Mouse (Mus musculus): ENCODE data around the gene Arid5b.

Arid5b gene

DNA sequence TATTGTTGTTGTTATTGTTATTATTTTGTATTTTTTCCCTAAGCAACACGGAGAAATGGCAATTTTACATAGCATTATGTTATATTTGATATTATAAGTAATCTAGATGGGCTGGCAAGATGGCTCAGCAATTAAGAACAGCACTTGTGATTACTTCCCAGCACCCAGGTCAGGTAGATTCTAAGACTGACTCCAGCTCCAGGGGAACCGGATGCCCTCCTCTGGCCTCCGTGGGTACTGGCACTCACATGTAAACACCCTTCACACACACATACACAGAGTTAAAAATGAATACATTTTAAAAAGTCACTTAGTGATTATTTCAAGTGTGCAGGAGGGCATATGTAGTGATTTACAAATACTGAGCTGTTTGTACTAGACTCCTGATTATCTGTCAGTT lies 190.8 kb downstream of the Arid5b start:
- DNase-seq (ENCODE audit: low spot score): no peak

DNA sequence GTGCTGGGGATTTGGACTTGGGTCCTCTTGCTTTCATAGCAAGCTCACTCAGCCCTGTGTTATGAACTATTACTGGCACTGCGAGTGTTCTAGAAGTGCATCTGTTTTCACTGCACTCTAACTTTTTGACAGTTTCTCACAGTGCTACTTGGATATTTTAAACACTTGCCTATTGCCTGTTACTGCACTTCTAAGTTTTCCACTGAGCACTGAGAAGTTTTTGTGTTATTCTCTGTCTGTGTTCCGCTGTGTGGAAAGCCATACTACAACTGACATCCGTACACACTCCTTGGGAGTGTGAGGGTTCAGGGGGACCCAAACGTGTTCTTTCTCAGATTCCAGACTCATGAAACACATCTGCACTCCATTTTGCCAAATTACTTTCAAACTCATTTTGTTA lies 191.6 kb downstream of the Arid5b start:
- DNase-seq (ENCODE audit: low spot score): no peak

DNA sequence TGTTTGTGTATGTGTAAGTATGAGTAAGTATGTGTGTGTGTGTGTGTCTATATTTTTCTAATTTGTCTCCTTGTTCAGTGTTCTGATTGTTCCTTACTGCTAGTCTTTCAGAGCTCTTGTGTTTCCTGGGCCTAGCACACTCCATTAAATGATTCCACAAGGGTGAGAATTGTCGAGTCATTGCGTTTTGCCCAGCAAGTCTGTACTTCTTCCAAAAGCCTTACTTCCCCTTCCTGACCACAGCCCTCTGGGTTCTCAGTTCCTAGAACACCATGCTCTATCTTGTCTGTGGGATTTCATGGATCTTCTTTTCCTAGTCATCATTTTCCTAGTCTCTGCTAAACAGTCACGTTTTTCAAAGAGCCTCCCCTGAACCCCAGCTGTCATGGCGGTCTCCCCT lies 193.0 kb downstream of the Arid5b start:
- no peak for DNase-seq (ENCODE audit: low spot score)

DNA sequence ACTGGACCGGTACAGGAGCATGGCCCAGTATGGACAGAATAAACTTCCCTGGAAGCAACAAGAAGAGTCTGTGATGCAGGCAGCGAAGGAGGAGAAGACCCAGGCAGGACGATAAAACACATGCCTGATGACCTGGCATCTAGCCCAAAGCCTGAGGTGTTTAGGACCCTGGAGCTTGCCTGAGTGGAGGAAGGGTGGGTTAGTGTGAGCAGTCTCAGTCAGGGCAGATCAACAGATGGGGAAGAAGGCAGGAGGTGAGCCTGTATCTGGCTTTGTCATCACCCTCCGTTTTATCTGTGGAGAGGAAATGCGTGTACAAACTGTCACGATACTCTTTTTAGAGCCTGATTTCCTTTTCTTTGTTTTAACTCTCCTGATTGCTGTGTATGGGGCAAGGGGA lies 196.8 kb downstream of the Arid5b start:
- DNase-seq (ENCODE audit: low spot score): no peak

DNA sequence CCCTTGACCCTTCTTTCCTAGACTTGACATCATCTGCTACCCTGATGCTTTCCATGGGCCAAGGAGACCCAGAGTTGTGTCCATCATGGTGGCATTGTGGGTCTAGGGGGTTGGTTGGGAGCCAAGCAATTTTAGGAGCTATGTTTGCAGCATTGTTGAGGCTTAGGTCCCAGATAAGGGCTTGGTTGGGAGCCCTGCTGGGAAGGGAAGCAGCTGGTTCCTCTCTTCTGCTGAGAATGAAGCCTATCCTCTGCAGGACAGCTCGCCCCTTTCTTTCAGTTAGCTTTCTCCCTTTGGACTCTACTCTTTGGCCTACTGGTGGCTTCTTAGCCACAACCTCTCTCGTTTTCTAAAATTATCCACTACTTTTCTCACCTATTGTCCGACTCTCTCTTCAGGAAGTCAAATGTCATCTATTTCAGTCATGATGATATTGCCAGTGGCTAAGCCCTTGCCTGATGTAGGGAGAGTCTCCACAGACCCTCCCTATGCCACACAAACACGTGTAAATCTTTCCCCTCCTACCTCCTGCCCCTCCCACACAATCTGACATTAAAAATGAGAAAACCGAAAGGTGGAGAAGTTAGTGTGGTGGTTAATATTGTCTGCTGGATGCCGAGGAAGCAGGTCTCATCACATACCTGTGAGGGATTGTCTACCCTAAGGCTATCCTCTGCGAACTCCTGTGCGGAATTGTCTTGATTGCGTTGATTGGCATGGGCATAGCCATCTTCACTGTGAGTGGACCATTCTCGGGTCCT lies 198.4 kb downstream of the Arid5b start:
- no peak for DNase-seq (ENCODE audit: low spot score)

DNA sequence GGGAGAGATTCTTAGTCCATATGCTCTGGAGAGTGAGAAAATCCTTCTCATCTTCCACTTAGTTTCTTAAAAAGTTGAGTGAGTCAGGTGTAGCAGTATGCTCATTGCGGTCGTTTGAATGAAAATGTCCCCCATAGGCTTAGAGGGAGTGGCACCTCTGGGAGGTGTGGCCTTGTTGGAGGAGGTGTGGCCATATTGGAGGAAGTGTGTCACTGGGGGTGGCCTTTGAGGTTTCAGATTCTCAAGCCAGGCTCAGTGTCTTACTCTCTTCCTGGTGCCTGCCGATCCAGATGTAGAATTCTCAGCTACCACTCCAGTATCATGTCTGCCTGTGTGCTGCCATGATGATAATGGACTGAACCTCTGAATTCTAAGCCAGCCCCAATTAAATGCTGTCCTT lies 199.8 kb downstream of the Arid5b start:
- no peak for DNase-seq (ENCODE audit: low spot score)

DNA sequence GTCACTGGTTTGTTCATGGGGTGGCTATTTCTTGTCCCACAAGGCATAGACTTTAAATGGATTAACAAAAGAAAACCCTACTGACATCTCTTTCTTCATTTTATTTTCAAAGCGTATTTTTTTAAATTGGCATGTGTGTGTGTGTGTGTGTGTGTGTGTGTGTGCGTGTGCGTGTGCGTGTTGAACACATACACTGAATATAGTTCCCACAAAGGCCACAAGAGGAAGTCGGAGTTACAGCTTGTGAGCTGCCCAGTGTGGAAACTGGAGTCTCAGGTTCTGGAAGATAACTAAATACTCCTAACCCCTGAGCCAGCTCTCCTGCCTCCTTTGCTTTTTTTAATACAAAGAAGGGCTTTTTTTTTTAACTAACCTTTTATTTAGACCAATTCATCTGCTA lies 203.4 kb downstream of the Arid5b start:
- DNase-seq (ENCODE audit: low spot score): no peak

DNA sequence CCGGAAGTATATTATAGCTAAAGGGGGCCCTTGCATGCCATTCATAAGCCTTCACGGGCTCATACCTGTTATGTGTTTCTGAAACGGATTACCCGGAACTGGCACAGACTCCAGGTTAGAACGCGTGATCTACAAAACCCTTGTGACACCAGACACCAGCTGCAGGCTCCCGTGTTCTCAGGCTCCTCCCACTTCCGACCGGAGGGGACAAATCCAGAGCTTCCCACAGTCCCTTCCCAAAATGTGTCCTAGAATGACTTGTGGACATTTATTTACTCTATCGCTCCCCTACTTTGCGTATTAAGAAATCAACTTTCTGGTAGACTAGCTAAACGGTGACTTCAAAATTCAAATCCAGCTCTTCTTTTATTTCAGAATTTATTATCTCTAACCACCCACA lies 204.2 kb downstream of the Arid5b start:
- DNase-seq (ENCODE audit: low spot score): no peak

DNA sequence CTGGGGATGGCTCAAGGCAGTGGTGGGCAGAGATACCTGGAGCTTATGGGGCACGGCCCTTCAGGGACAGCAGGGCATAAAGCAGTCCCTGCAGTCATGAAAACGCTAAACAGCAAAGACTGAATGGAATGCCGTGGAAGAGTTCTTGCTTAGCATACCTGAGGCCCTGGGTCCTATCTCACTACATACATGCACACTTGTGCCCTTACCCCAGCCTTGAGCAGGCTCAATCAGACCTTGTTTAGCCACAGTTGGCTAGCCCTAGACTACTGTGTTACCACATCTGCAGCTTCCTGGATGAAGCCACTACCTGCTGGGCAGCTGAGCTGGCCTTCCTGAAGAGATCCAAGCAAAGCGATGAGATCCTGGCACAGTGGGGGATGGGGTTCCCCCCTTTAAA lies 205.9 kb downstream of the Arid5b start:
- no peak for DNase-seq (ENCODE audit: low spot score)

DNA sequence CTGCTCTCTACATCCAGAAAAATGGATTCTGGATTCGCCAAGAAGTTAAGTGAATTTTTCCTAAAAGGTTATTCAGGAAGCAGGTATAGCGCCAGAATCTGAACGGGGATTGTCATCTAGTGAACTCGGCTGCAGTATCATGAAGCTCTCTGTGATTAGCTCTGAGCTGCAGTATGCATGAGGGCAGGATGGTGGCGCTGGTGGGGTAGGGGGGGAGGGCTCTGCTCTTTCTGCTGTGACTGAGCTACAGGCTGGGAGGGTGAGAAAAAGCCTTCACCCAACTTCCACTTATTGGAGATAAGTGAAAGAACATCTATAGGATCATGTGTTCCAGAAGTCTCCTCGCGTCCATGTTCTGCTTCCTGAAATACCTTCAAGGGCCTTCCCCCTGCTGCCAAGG lies 207.5 kb downstream of the Arid5b start:
- no peak for DNase-seq (ENCODE audit: low spot score)

DNA sequence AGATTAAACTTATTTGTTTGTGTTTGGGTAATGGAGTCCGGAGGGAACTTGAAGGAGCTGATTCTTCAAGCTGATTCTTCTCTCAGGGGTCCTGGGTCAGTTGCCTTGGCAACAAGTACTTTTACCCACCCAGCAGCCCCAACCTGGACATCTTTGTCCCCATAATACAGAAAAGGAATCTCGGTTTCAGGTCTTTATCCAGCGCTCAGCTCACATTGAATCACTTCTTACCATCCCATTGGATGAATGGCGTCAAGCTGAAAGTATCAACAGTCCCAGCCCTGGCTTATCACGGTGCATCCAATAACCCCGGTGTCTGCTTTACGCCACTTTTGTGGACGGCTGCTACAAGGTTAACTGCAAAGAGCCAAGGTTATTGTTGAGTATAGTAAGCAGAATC lies 210.1 kb downstream of the Arid5b start:
- no peak for DNase-seq (ENCODE audit: low spot score)

DNA sequence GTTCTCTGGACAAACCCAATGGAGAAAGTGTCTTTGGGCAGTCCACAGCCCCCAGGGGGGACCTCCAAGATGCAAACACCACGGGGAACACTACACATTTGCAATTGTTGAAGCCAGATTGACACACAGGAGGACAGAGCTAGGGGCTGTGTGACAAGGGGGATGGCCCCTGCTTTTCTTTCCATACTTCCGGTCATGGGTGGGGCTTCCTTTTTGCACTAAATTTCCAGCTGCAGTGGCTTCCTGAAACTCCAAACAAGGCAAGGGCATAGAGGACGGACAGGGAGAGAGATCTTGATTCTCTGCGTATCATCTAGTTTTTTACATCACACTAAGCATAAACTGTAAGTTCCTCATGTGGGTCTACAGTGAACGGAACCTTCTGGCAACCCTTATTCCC lies 210.6 kb downstream of the Arid5b start:
- no peak for DNase-seq (ENCODE audit: low spot score)

DNA sequence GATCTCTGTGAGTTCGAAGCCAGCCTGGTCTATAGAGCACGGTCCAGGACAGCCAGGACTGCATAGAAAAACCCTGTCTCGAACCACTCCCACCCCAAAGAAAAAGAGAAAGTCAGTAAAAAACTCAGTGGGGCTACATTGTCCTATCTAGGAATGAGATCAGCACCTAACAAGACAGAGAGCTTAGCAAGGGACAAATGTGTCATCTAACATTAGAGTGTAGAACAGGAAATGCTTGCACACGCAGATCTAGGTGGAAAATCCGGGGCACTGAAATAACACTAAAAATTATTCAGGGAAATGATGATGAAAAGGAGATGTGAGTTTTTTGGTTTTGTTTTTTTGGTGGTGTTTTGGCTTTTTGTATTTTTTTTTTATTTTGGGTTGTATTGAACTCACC lies 212.4 kb downstream of the Arid5b start:
- no peak for DNase-seq (ENCODE audit: low spot score)

DNA sequence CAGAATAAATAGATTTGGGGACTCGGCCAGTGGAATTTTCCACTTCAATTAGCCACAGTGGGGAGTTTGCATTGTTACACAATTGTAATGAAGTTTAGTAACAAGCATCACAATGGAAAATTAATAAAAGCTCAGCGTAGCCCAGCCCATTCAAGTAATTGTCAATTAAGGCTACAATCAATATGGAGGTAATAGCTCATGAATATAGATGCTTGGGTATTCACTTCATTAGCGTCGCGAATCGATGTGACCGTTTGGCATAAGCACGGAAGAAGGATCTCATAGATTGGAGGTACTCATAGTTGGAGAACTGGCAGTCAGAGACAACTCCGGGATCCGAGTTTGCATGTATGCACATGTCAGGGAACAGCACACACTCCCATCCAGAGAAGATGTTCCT lies 214.0 kb downstream of the Arid5b start:
- DNase-seq (ENCODE audit: low spot score): no peak

DNA sequence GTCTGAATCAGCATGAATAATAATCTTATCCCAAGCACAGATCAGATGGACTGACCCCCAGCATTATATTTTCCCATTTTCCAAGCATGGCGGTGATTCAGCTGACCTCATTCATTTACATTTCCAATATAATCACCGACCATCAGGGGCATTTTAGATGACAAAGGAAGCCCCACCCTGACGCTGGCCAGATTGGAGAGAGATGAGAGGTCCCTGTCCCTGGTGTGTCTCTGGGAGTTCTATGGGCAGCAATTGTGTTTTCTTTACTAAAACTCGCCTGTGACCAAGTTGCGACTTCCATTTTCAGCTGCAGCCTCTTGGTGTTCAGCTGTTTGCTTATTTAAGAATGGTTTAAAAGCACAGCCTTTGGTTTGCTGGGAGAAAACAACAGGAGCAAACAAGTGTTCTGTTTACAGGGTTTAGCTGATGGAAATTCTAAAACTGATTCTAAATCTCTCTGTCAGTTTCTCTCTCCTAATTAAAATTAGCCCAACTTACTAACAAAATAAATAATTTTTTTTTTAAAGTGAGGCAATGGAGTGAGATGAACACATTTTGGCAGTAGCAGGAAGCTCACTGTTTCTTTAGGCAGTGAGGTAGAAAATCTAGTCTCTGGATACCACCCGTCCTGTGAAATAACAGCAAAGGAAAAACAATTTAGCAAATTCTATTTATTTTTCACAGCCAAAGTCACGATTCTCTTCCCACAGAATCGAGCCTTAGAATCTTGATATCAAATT lies 214.6 kb downstream of the Arid5b start:
- DNase-seq (ENCODE audit: low spot score): no peak

DNA sequence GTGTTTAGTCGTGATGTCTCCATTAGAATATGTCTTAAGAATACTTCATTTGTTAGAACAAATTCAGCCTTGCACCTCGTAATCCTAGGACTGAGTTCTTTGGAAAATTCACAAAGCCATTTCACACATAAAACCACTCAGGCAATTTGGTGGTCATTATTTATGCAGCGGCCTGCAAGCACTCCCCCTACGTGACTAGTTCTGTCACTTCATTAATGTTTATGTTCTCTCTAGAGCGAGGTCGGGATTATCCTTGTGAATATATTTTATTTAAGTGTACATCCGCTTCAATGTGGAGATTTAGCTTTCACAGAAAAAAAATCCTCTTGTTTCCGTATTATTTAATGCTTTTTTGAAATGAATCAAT lies 217.3 kb downstream of the Arid5b start:
- no peak for DNase-seq (ENCODE audit: low spot score)

DNA sequence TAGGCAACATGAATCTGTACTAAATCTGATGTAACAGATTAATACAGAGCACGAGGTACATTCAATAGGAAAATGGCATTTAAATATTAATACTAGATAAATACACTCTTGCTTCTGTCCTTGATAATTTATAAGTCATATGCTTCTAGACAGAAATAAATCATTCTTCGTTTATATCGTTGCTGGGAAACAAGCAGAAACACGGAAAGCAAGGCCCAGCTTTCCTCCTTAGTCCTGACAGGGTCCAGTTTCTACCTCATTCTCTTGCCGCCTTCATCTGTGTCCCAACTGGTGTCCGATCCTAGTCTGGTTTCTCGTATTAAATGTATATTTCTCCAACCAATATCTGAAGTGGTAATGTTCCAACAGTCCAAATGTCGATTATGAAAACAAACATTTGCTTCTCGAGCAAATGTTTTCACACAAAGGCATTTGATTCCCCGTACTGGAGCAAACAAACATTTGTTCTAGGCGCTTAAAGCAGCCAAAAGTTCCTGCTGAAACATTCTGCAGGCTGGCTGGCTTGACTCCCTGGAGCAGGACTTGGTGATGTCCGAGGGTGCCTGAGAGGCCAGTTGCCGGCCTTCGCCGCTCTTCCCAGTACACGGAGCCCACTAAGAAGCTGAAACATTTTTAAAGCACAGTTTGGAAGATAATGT lies 217.8 kb downstream of the Arid5b start:
- DNase-seq (ENCODE audit: low spot score): no peak

DNA sequence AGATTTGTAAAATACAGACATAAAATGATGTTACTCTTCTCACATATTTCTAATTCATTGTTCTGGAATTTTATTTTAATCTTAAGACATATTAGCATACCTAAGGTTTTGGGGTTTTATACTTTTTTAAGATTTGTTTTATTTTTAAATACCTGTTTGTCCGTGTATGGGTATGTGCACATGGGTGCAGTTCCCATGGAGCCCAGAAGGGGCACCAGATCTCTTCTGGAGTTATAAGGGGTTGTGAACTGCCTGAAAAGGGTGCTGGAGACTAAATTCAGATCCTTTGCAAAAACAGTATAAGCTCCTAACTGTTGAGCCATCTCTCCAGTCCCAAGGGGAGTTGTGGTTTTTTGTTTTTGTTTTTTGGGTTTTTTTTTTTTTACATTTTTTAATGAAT lies 220.2 kb downstream of the Arid5b start:
- no peak for DNase-seq (ENCODE audit: low spot score)

DNA sequence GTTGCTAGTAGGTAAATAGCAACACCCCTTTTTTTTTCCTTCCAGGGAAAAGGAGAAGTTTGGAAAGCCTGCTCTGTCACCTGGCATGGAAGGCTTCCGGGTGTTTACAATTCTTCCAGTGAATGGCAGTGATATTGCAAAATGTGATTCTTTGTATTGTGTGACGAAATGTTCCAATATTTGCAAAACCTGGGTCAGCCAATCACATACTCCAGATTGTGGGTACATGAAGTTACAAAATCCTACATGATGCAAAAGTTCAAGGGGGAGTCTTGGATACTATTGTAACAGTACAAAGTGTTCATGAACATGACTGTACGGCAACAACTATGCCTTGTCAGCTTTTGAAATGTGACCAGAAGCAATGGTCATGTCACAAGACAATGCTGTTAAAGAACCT lies 220.7 kb downstream of the Arid5b start:
- DNase-seq (ENCODE audit: low spot score): no peak

DNA sequence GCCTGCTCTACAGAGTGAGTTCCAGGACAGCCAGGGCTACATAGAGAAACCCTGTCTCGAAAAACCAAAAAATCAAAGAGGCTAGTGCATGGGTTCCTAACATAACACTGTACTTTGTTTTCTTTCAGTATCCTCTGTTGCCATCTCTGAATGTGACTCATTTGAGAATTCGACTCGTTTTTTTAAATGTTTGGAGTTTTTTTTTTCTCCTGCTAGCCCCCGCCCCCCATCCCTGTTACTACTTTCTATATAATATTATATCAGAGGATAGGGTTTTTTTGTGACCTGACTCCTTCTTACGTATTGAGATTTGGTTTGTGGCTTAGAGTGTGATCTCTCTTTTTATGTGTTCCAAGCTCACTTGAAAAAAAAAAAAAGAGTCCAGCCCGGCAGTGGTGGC lies 223.8 kb downstream of the Arid5b start:
- no peak for DNase-seq (ENCODE audit: low spot score)

DNA sequence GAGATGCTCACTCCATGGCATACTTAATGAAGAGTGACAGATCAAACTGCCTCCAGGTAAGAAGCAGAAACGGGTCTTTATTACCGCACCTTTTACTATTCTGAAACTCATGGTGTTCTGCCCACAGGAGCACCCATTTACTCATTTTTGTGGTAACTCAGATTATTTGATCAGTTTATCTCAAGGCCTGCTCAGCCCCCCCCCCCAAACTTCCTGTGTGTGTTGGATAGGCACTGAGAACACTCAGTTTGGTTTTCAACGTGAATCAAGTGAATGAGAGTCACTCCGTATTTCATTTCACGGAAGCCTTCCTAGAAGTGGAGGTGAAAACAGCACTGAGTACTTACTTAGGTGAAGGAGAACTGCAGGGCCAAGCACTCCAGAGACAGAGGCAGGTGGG lies 224.4 kb downstream of the Arid5b start:
- DNase-seq (ENCODE audit: low spot score): no peak

DNA sequence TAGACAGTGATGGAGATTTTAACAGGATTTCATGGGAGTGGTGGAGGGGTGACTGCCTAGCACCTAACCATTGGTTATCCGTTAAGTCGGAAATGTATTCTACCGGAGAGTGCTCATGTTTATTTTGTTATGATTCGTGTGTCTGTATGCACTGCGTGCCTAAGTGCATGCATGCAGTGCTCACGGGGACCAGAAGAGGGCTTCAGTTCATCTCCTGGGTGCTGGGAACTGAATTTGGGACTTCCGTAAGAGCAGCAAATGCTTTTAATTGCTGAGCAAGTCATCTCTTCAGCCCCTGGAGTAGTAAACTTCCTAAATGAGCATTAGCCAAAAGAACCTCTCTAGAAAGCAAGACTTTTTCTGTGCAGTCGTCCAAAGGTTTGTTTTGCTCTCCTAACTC lies 226.2 kb downstream of the Arid5b start:
- no peak for DNase-seq (ENCODE audit: low spot score)

DNA sequence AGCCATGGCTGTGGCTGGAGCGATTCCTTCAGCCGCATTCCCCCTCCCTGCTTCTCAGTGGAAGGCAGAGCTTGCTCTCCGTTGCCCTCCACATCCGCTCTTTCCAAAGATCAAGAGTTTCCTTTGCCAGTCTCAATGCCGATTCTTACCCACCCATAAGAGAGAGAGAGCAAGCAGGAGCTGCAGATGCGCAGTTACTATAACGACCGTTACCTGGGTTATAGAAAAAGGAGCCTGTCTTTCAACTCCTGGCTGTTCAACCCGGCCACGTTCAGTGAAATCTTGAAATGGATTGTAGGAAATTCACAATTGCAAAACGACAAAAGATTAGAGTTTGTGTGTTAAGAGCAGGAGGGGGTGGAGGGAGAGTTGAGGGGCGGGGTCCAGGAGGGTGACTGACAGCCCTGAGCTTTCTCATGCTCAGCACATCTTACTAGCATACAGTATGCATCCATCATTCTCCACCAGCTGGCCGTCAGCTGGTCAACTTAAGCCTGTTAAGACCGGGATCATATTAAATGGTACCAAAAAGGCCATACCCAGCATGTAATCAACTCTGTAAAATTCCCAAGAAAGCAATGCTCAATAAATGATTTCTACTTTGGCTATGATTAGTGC lies 227.1 kb downstream of the Arid5b start:
- DNase-seq (ENCODE audit: low spot score): no peak

All from left cerebral cortex, adult 11 months (tissue).